Mouse (Mus musculus) frontal cortex, adult 2 months (tissue): ENCODE data around the gene Hacd1. TPM values are rescaled to one million over a fixed set of nuclear protein-coding genes. Genes with fewer than 3 reads are reported as not detected.
"Not testable (repeated sequence)": the region's sequence is repeated elsewhere in the genome, so short reads cannot be mapped to it uniquely, and the experiment has no call there.

Experiments
- DNase-seq, 2 experiments: peaks; one replicate each; pipeline ENCODE4 v3.0.0; 2022; ENCODE audit warnings: low spot score in 1 of 2; ENCODE audit errors: extremely low spot score in 1 of 2
- polyA plus RNA-seq: library from polyadenylated mRNA; depleted of rRNA; stranded (reverse); fragments of >200 nt; gene quantifications from 2 replicates; pipeline ENCODE4 v1.2.3, GENCODE M21; 2012; rRNA removed

The Hacd1 gene
- 29.9 and 35.4 TPM in 2 replicates for polyA plus RNA-seq

GRCm38 (mm10) chr2:14055566-14056331 is at the start of gene Hacd1:
TSS of gene Hacd1 (minus strand) at chr2:14056135.
- peak; percentile 40 to 79 for DNase-seq

DNA sequence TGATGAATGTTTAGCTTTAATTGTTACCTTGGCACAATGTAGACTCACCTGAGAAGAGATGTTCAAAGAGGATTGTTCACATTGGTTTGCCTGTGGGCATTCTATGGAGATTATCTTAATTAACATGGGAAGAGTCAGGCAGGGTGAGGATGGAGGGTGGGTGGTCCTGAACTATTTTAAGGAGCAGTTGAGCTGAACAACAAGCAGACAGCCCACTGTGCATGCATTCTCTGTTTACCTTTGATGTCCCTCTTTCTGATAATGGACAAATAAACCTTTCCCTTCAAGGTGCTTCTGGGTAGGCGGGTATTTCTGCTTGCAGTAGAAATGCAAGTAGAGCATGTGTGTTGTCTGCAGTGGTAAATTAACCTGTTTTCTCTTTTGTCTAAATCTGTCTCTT is 48.0 kb upstream of the Hacd1 start:
- no peak for DNase-seq

DNA sequence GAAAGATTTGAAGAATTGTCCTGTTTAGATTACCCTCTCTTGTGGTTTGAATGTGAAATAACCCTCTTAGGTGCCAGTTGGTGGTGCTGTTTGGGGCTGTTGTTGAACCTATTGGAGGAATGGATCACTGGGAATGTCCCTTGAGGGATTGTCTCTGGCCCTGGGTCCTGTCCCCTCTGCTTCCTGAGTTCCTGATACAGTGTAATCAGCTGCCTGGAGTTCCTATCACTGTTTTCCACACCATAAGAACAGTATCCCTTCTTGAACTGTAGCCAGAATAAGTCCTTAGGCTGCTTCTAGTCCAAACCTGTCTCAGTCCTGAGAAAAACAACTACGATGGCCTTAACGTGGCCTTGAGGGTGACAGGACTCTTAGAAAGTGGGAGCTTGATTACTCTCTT is 46.7 kb upstream of the Hacd1 start:
- no peak for DNase-seq

- DNase-seq = no peak
Measured at GRCm38 (mm10) chr2:14100533-14100932, 44.6 kb upstream of the Hacd1 start.

GRCm38 (mm10) chr2:14078527-14078926 is 22.6 kb upstream of the Hacd1 start:
- DNase-seq = not testable (repeated sequence)

- DNase-seq = peak in 1 of 2 experiments; percentile 25
Measured at GRCm38 (mm10) chr2:14074221-14074901, 18.4 kb upstream of the Hacd1 start.

- DNase-seq = peak; percentile 69 to 88
Measured at GRCm38 (mm10) chr2:14073362-14074220, 17.7 kb upstream of the Hacd1 start, which contains the start of gene Stam. TSS of gene Stam (plus strand) at chr2:14074098.

DNA sequence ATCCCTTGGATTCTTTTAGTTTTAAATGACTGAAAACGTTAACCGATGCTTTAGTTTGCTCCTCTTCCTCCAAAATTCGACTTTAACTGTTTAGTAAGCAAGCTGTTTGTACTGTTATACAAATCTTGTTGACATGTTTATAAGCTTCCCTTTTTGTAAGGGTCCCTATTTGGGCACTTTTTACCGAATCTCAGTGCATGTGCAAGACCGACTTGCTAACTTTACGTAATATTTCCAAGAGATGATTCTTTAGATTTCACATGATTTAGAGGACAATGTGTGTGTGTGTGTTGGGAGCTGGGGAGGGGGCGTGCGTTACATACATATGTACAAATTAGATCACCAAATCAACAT is 17.1 kb upstream of the Hacd1 start:
- peak in 1 of 2 experiments; percentile 28 for DNase-seq

- no peak for DNase-seq
Measured at GRCm38 (mm10) chr2:14070466-14070865, 14.5 kb upstream of the Hacd1 start.

DNA sequence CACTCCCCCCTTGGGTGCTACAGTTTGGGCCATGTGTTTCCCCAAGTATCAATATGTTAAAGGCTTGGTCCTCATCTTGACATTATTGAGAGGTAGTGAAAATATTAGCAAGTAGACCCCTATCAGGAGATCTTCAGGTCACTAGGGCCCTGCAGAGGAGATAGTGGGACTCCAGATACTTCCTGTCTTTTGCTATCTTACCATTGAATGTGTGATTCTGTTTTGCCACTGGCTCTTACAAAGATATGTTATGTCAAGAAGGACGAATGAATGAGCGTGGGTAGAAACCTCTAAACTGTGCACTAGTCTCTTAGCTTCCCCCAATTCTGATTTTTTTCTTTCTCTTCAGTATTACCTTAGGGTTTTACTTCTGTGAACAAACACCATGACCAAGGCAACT is 13.1 kb upstream of the Hacd1 start:
- DNase-seq = no peak

- no peak for DNase-seq
Measured at GRCm38 (mm10) chr2:14065704-14066650, 10.0 kb upstream of the Hacd1 start.

DNA sequence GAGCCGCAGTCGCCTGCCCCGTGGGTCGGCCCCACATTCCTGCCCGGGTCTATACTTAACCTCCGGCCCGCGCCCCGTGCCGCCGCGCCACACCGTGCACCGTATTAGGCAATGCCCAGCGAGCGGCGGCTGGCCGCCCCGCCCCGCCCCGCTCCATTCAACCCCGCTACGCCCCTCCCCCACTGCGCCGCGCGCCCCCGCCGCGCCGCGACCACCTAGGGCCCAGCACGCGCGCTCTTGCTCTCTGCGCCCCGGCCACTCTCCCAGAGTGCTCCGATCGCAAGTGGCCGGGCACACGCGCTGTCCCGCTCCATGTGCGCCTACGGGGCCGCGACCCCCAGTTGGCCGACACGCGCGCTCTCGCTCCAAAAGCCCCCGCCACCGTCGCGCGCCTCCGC is 768 bp downstream of the Hacd1 start:
- peak in 1 of 2 experiments; percentile 51 for DNase-seq

GRCm38 (mm10) chr2:14054716-14055115 is 1.2 kb downstream of the Hacd1 start:
- no peak for DNase-seq

DNA sequence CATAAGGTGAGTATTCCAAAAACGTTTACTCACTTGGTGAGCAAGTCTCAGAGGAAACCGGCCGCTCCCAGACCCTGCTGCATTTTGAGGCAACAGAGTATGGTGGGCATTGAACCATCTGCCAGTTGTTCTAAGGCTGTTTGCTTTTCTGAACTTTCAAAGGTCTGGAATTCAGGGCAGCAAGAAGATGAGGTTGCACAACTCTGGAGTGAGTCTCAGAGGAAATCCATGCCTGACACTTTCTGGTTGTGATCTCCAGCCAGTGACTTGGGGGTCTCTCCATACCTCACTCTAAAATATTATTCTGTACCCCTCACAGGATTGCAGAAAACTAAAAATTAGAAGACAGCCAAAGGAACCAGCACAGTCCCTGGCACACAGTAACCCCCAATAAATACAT is 1.8 kb downstream of the Hacd1 start:
- DNase-seq = no peak

DNA sequence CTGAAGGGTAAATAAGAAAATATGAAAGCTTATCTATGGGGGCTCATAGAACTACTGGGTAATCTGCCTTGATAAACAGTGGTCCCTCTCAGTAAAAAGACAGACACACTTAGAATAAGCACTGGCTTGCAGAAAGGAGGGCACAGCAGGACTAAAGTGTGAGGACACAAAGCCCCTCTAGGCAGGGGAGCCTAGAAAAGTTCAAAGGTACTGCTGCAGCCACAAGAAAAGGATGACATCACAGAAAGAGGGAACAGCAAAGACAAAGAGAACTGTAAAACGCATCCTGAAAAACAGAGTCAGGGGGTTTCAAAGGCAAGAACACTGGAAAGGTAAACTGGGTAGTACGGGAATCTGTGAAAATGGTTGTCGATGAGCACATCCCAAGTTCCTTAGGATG is 2.3 kb downstream of the Hacd1 start:
- no peak for DNase-seq

GRCm38 (mm10) chr2:14048808-14049207 is 7.1 kb downstream of the Hacd1 start:
- no peak for DNase-seq

DNA sequence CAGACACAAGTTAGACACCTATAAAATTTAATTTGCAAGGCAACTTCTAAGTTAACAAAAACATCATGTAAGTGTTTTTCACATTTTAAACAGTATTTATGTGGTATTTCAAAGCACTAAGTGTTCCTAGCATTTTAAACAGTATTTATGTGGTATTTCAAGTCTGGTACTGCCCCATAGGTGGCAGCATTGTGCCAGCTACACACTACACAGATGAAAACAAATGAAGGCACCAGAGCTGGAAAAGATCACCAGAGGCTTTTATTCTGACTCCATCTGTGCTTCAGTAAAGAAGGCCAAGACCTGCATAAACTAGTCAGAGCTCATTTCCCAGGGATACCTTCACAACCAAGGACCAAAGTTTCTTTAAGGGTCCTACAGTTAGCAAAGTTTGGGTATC is 7.6 kb downstream of the Hacd1 start:
- peak; percentile 34 to 83 for DNase-seq

- no peak for DNase-seq
Measured at GRCm38 (mm10) chr2:14043577-14044170, 12.3 kb downstream of the Hacd1 start.

DNA sequence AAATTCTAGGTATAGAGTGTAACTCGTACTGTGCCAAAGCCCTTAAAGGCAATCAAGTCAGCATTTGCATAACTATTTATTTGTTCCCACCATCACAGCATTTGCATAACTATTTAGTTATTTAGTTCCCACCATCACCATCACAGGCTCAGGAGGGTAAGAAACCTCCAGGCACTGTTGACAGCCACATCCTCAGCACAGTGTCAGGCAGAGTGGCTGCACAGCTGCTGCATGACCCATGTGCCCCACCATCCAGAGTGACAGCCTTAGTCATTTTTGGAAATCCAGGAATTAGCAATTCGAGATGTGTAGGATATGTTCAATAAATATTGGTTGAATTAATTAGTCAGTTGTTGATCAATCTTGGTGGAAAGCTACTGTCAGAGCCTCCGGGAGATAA is 12.9 kb downstream of the Hacd1 start:
- no peak for DNase-seq

DNA sequence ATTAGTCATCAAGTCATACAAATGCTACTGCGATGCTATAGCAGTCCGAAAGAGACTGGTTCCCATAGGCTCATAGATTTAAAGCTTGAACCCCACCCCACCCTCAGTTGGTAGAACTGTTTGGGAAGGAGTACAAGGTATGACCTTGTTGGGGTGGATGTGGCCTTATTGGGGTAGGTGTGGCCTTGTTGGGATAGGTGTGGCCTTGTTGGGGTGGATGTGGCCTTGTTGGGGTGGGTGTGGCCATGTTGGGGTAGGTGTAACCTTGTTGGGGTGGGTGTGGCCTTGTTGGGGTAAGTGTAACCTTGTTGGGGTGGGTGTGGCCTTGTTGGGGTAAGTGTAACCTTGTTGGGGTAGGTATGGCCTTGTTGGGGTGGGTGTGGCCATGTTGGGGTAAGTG is 14.7 kb downstream of the Hacd1 start:
- DNase-seq = no peak
